30 mouse cellular contexts compared by ENCODE assay signal in the genomic region with DNA sequence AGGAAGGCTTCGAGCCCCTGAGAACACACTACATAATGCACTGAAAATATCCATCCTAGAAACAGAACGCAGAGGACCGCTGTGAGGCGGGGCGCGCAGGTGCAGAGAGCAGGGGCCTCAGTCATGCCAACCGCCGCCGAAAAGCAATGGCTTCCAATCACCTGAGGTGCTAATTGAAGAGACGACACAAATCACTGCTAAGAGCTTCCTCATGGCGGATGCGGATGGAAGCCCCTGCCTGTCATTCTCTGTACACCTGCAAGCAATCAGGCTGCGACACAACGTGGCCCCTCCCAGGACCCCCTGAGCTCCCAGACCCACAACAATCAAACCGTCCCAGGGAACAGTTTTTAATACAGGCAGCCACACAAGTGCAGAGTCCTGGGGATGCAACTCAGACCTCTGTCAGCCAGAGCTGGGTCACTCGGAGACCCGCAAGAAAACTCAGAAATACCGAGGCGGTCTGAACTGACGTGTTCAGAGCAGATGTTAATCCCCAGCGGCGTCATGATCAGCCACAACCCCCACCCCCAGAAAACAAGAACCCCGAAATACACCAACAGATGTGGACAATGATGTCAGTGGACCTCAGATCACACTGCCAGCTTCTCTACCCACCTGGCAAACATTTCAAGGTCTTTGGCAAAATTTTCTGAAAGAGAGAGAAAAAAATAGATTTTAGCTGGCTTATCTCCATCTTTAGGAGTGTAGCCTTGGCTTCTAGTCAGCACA. TPM values are rescaled to one million over a fixed set of nuclear protein-coding genes. Genes with fewer than 3 reads are reported as not detected.
"Had no signal": no experiment of that assay in that cellular context is flagged by ENCODE, and none has a peak within 500 bp of the region (broad histone marks: within the 10 kb centered on the region; RNA-seq: fewer than 3 reads in every experiment).

No protein-coding gene starts in this region.

- H3K27me3 ChIP-seq: heart, embryonic 13.5 days; heart, embryonic 15.5 days; hindbrain, embryonic 12.5 days; intestine, embryonic 15.5 days; kidney, embryonic 15.5 days; limb, embryonic 12.5 days; liver, embryonic 13.5 days; liver, embryonic 15.5 days had no signal

- H3K4me2 ChIP-seq: heart, embryonic 11.5 days; heart, embryonic 13.5 days; heart, embryonic 15.5 days; hindbrain, embryonic 12.5 days; hindbrain, embryonic 14.5 days; intestine, embryonic 15.5 days; kidney, embryonic 15.5 days; limb, embryonic 12.5 days; liver, embryonic 11.5 days; liver, embryonic 13.5 days; liver, embryonic 15.5 days had no signal

- H3K4me1 ChIP-seq: limb, embryonic 12.5 days had no signal

- H3K9ac ChIP-seq: heart, embryonic 13.5 days; heart, embryonic 15.5 days; hindbrain, embryonic 12.5 days; hindbrain, embryonic 14.5 days; intestine, embryonic 15.5 days; kidney, embryonic 15.5 days; limb, embryonic 12.5 days; liver, embryonic 13.5 days; liver, embryonic 15.5 days had no signal

- ATAC-seq: hindbrain, embryonic 16.5 days; inflammation-experienced regulatory T-cells, adult 6 months; intestine, embryonic 15.5 days had no signal

- H3K9me3 ChIP-seq: heart, embryonic 13.5 days; heart, embryonic 15.5 days; hindbrain, embryonic 10.5 days; hindbrain, embryonic 12.5 days; intestine, embryonic 15.5 days; kidney, embryonic 15.5 days; limb, embryonic 10.5 days; limb, embryonic 12.5 days; liver, embryonic 13.5 days; liver, embryonic 15.5 days had no signal

- DNase-seq: gastrocnemius, postnatal 10 days; gastrocnemius, postnatal 25 days; heart, adult 2 months; heart, postnatal 14 days; heart, postnatal 4 days; kidney, adult 11 months; kidney, adult 2 months; kidney, adult 9 months; kidney, postnatal 14 days; layer of hippocampus, adult 9-11 months; layer of hippocampus, postnatal 36 days; liver; liver, embryonic 13.5 days had no signal

- H3K4me3 ChIP-seq: heart, adult 2 months; heart, embryonic 13.5 days; heart, embryonic 15.5 days; hindbrain, embryonic 10.5 days; hindbrain, embryonic 12.5 days; intestine, embryonic 15.5 days; kidney, embryonic 15.5 days; limb, embryonic 10.5 days; limb, embryonic 12.5 days; liver, embryonic 13.5 days; liver, embryonic 15.5 days had no signal

- H3K27ac ChIP-seq: heart, adult 2 months; heart, embryonic 13.5 days; heart, embryonic 15.5 days; hindbrain, embryonic 10.5 days; hindbrain, embryonic 12.5 days; hindbrain, embryonic 14.5 days; intestine, embryonic 15.5 days; kidney, embryonic 15.5 days; kidney, postnatal 0 days; limb, embryonic 10.5 days; limb, embryonic 12.5 days; liver, embryonic 13.5 days; liver, embryonic 15.5 days had no signal

RNA-seq across cellular contexts. Expression of a gene that starts 4.6 kb away (rescaled TPM):
- total RNA-seq: granulocyte monocyte progenitor cell, adult 5-6 weeks had no signal
- polyA plus RNA-seq: heart, adult 2 months; heart, embryonic 13.5 days; heart, postnatal 0 days; intestine, embryonic 15.5 days; kidney, adult 2 months; liver, embryonic 13.5 days had no signal
